Mouse (Mus musculus): ENCODE measurements around the gene Zic1.

DNA sequence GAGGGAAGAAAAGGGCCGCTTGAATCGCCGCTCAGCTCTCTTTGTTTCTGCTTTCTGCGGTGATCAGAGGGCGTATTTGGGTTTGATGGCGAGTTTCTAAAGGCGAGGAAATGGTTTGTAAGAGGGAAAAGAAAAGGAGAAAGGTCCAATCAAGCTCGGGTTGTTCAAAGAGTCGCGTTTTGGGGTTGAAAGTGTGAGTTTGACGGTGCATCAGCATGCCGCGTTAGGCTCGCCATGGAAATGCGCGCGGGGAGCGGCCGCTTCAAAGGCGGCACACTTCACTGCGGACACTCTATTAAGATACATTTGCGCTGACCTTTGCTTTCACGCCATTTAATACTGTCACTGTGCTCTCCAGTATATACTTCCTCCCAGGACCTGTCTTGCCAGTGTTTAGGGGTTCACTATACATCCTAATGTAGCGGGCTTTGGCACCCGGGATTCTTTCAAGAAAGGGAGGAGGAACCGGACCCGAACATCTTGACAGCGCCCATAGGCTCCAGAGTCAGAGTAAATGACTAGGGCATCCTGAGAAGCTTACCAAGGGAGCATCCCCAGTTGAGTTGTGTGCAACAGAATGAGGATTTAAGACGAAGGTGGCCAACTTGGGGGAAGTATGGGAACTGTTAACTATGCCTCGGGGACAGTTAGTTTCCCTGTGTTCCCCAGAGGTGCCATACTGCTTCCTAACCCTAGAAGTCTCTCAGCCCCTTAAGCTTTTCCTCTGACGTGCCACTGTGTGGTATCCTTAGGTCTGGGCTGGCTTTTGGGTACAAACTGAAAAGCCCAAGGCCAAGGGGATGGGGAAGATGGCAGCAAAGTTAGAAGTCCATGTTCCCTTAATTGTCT lies 21.5 kb upstream of the Zic1 start:
- TF ChIP-seq POLR2A (IDR thresholded peaks at IDR 0.05; ENCODE audit: extremely low read depth, insufficient read depth, low read length) (no peak), CTCF (IDR thresholded peaks at IDR 0.05; ENCODE audit: low read depth, low read length) (no peak)

Data from liver, adult 2 months (tissue).